Mouse (Mus musculus) left cerebral cortex, adult 18-20 months (tissue): ENCODE results near the gene H2-M5. TPM values are rescaled to one million over a fixed set of nuclear protein-coding genes. Genes with fewer than 3 reads are reported as not detected.

Experiments
- DNase-seq, 2 experiments: peaks; one replicate each; pipeline ENCODE4 v3.0.0; 2021 to 2022; ENCODE audit warnings: low spot score in 2 of 2, mixed read lengths in 1 of 2
- total RNA-seq, 2 experiments: library from RNA; stranded (reverse); gene quantifications; 2 replicates each; pipeline ENCODE4 v1.2.3; 2021

H2-M5 gene
- total RNA-seq, 2 experiments from 2014 or later: 1.1 to 1.4 TPM

DNA sequence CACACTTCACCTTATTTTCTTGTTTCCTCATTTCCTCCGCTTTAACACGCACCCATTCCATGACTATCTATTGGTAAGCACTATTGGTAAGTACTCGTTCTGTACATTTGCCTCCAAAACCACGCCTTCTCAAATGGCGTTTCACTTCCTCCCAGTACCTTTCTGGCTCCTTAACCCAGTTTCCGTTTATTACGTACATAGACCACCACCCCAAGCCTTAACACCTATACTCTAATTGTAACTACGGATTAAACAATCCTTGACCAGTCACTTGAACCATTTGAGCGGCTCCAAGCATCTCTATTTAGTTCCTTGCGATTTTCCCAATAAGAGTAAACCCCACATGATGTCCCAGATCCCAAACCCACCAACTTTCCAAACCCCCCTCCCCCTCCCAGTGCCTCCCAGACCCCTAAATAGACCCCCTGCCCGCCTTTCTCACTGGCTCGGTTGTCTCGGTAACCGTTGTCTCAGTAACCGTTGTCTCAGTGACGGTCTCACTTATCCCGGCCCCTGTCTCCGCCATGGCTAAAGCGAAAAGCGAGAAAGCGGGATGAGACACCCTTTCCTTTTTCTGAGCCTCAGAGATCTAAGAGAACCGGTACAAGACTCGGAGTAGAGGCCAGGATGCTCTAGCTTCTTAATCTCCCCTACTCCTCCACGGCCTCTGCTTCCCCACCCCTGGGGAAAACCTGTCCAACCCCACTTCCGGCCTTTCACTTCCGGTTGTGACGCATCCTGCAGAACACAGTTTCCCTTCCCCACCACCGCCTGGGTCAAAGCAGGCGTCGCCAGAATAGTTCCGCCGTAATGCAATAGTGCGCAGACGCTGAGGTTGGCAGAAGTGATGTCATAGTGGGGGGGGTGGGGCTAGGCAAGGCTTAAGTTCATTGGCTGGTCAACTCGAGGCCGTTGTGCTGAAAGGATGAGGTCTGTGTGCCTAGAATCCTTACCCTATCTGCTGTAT is 38.1 kb downstream of the H2-M5 start, which contains the start of gene Ppp1r11:
TSS of gene Ppp1r11 (minus strand) at position 761 of the 967 bp plus-strand sequence.
- peak; percentile 95 to 97 for DNase-seq

DNA sequence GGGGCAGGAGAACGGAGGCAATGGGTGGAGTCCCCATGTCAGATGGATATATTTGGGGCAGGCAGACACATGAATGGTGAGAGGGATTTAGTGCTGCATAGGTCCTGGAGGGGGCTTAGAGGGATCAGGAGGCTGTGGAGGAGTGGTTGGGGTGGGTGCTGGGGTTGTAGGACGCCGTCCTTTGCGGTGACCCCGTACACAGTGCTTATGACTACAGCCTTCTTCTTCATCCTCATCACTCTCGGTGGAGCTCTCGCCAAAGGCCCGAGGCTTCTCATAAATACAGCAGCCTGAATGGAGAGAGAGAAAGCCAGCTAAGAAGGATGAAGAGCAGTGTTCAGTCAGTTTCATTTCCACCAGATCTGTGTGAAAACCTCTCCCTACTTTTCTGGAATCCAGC is 40.1 kb downstream of the H2-M5 start:
- no peak for DNase-seq

DNA sequence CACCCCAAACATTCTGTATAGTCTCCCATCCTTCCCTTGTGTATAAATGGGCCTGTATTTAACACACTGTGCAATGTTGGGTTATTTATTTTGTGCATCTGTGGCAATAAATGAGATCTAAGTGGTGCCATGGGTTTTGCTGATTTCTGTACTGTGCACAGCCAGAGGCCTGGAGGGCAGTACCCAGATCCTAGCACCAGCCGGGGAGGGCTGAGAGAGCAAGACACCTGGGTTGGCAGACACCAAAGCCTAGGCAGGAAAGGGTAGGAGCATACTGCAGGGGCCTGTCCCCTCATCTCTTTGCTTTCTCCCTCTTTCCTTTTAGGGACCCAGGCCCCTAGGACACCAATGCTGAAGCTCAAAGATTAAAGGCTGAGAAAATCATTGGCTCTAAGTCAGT is 41.1 kb downstream of the H2-M5 start:
- no peak for DNase-seq

DNA sequence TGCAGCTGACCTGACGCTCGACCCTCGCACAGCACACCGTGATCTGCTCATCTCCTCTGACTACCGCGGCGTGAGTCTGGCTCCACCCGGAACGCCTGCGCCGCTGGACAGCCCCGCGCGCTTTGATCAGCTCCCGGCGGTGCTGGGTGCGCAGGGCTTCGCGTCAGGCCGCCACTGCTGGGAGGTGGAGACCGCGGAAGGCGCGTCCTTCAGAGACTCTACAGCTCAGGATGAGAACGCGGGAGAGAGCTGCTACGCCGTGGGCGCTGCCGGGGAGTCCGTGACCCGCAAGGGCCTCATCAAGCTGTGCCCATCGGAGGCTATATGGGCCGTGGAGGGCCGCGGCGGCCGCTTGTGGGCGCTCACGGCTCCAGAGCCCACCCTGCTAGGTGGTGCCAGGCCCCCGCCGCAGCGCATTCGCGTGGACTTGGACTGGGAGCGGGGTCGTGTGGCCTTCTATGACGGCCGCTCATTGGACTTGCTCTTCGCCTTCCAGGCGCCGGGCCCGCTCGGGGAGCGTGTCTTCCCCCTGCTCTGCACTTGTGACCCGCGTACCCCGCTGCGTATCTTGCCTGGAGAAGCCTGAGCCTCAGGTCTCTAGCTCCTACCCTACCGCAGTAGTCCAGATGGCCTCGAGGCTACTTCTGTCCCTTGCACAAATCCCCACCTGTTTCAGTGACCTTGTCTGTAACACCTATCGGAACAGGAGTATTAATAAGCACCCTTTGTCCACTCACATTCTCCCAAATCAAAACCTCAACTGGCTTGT is 42.1 kb downstream of the H2-M5 start:
- DNase-seq: peak; percentile 52 to 68

DNA sequence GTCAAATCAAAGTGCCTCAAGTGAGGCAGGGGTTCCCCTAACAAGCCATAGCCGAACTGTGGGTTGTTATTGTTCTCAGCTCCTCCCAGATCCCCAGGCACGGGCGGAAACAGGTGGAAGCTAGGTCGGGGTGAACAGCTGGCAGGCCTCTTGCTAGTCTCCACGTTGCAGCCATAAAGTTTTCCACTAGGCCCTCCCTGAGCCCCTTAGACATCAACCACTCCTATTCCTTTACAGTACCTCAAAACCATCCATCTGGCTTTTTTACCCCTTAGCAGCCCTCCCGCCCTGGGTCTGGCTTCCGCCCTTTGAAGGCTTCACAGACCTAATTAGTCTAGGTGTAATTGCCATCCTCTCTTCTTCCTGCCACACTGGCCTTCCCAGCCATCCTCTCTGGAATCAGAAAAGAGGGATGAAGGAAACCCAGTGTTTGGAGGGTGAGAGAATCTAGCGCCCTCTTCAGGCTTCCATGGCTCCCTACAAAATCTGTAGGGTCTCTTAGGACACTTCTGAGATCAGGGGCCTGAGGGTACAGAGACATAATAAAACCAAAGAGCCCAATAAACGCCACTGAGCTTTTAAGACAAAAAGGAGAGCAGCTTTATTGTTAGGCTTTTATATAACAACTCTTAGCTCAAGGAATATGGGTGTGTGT is 45.1 kb downstream of the H2-M5 start:
- DNase-seq: peak in 1 of 2 experiments; percentile 9

DNA sequence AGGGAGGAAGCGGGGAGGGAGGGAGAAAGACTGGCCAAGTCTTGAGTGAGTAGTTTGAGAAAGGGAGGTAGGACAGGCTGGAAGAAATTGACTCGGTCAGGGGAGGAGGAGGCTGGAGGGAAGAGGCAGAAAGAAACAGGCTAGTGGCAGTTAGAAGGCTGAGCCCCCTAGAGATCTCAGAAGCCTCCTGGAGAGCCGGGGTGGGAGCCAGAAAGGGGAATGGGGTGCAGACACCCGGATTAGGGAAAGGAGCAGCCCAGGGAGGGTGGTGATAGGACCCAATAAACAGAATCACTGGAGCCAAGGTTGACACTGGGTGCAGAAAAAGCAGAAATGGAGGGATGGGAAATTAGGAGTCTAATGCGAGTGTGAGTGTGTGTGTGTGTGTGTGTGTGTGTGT is 45.6 kb downstream of the H2-M5 start:
- DNase-seq: peak in 1 of 2 experiments; percentile 9

DNA sequence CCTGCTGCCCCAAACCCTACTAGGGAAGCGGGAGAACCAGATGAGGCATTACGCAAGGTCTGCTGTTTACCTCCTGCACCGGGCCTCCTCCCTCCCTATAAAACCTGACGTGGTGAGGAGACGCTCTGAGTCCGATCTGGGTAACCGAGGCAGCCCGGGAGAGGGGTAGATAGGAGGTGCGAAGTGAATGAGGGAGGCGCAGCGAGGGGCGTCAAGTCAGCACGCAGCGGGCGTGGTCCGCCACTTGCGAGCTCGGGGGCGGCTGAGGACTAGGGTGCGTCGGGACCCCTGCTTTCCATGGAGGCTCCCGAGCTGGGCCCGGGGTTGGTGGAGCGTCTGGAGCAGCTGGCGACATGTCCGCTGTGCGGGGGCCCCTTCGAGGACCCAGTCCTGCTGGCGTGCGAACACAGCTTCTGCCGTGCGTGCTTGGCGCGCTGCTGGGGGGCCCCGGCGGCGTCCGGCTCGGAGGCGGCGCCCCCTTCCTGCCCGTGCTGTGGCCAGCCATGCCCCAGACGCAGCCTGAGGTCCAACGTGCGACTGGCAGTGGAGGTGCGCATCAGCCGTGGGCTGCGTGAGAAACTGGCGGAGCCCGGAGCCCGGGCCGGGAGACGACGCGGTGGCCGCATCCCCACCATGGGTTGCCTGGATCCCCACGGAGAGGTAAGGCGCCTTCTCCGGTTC is 46.4 kb downstream of the H2-M5 start, which contains the start of gene Rnf39:
TSS of gene Rnf39 (plus strand) at position 128 of the 681 bp plus-strand sequence.
- peak in 1 of 2 experiments; percentile 63 for DNase-seq

DNA sequence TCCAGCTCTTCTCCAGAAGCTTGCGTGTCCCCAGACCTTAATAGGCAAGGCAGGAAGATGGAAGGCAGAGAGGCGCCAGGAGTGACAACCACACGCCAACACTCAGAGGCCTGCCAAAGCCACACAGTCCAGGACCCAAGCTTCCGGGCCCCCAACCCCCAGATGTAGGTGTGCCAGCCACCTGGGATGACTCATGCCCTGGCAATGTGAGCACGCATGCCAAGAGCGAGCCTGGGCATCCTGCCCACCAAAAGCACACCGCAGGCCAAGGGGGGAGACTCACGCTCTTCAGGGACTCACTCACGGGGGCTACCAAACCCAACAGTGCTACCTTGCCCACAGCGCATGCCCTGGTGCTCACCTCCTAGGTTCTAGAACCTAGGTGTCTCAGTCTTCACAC is 46.9 kb downstream of the H2-M5 start:
- peak; percentile 73 to 78 for DNase-seq

DNA sequence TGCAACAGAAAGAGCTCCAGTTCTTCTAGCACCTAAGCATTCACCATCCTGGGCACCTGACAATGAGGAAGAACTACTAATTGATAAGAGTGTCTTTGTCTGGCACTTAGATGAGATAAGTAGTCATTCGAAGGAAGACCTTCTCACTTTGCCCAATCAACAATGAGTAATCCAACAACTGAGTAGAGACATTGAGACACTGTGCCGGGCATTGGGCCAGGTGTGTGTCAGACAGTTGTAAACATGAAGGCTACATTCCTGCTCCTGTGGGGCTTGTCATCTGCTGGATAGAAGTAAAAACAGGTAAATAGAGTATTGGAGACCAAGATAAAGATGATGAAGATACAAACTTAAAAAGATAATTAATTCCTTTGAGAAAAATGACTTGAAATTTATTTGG is 51.3 kb downstream of the H2-M5 start:
- no peak for DNase-seq

Other genes with a start within 250 kb of the H2-M5 start
- gene H2-M10.5, start 216.6 kb downstream of the H2-M5 start, total RNA-seq: not detected
- not detected for gene H2-M10.6, start 177.4 kb downstream of the H2-M5 start, total RNA-seq
- 10 to 100 TPM; 20.1 to 20.2 TPM for gene Trim26, start 152.4 kb downstream of the H2-M5 start, total RNA-seq
- gene Trim15, start 122.3 kb downstream of the H2-M5 start, total RNA-seq: not detected
- not detected for gene Trim10, start 120.0 kb downstream of the H2-M5 start, total RNA-seq
- under 1 TPM in 1 of 2 experiments, not detected in 1; 0.40 TPM for gene Trim40, start 99.4 kb downstream of the H2-M5 start, total RNA-seq
- gene Trim31, start 91.4 kb downstream of the H2-M5 start, total RNA-seq: not detected
- 10 to 100 TPM in 1 of 2 experiments, 1 to 10 TPM in 1; 9.9 to 12.4 TPM for gene Rnf39, start 46.6 kb downstream of the H2-M5 start, total RNA-seq
- gene Ppp1r11, start 37.8 kb downstream of the H2-M5 start, total RNA-seq: 100 to 1,000 TPM; 136 to 142 TPM
- 10 to 100 TPM; 32.1 to 34.6 TPM for gene Znrd1, start 31.0 kb downstream of the H2-M5 start, total RNA-seq
- gene Znrd1as, start 30.9 kb downstream of the H2-M5 start, total RNA-seq: 1 to 10 TPM; 5.5 to 6.6 TPM
- under 1 TPM; 0.40 to 0.58 TPM for gene 2410137M14Rik, start 8.3 kb downstream of the H2-M5 start, total RNA-seq
- gene Zfp57, start 11.6 kb upstream of the H2-M5 start, total RNA-seq: 10 to 100 TPM; 12.2 to 12.3 TPM
- 10 to 100 TPM; 21.3 to 24.8 TPM for gene Mog, start 33.9 kb upstream of the H2-M5 start, total RNA-seq
- gene Gabbr1, start 56.4 kb upstream of the H2-M5 start, total RNA-seq: 100 to 1,000 TPM; 685 to 702 TPM
- gene Olfr90, start 99.0 kb upstream of the H2-M5 start, total RNA-seq: not detected
- gene Olfr91, start 108.7 kb upstream of the H2-M5 start, total RNA-seq: not detected
- gene Olfr92, start 130.6 kb upstream of the H2-M5 start, total RNA-seq: not detected
- not detected for gene Olfr93, start 172.0 kb upstream of the H2-M5 start, total RNA-seq
- gene Ubd, start 204.4 kb upstream of the H2-M5 start, total RNA-seq: not detected
- gene Olfr94, start 211.5 kb upstream of the H2-M5 start, total RNA-seq: not detected
- gene Olfr95, start 223.6 kb upstream of the H2-M5 start, total RNA-seq: not detected
- gene Olfr96, start 230.6 kb upstream of the H2-M5 start, total RNA-seq: not detected
- not detected for gene Olfr97, start 247.8 kb upstream of the H2-M5 start, total RNA-seq